Mouse (Mus musculus) thymus, postnatal 4 days (tissue): ENCODE data around the gene Zdhhc7.
A peak's percentile ranks its signal among the peaks of the same experiment; 100 is the strongest.

Experiments
- DNase-seq: peaks from one replicate; pipeline ENCODE4 v3.0.0; 2021

Gene Zdhhc7

DNA sequence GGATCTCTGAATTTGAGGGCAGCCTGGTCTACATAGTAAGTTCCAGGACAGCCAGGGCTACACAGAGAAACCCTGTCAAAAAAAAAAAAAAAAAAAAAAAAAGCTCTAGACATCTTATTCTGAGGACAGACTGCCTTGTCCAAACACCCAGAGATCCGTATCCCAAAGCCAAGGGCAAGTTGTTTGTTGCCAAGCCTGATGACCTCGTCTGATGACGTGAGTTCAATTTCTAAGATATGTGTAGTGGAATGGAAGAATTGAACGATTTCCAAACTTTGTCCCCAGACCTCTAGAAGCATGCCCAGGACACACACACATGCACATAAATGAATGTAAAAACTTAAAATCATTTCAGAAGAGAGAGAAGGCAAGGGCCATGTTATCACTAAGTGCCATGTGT lies 35.1 kb downstream of the Zdhhc7 start:
- DNase-seq, result no peak

DNA sequence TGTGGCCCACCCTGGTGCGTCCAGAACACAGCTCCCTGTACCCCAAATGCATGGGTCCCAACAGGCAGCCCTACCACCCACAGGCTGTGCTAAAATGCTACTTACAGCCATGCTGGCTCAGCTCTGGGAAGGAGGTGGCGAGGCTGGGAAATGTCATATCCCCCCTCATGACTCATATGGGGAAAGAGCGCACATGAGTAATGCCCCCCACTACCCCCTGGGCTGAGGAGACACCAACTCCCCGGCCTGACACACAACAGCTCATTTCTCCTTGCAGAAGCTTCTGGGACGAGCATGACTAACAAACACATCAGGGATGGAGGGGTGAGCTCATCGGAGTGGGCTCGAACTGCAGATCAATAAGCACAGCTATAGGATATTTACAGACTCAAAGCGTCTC lies 35.7 kb downstream of the Zdhhc7 start:
- DNase-seq, result no peak

DNA sequence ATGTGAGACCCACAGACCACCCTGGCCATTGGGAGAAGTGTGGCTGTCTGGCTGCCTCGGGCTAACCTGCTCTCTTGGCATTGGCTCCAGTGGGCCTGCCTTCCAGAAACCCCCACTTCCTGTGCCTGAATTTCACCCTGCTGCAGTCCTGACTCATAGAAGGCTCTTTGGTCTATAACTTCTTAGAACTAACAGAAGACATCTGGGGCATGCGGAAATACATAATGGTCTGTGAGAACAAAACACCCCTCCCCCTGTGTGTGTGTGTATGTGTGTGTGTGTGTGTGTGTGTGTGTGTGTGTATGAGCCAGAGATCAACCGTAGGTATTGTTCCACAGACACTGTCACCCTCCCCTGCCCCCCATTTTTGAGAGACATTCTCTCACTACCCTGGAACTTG lies 38.0 kb downstream of the Zdhhc7 start:
- peak; percentile 64 for DNase-seq

DNA sequence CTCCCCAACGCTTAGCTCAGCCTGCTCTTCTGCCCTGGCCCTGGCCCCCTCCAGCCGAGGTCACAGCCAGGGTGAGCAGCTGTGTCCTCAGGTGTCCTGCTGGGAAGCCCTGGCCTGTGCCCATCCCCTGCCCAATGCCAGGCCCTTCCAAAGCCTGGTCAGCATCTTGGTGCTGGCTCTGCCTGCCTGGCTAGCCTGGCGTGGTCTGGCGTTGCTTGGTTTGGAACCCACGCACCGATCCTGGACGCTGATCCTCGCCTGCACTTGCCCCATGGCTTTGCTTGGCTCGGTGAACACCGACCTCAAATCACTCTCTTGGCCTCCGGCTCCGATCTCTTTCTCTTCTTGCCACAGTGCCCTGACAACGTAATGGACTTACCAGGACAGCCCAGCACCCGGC lies 38.5 kb downstream of the Zdhhc7 start:
- DNase-seq, result no peak

DNA sequence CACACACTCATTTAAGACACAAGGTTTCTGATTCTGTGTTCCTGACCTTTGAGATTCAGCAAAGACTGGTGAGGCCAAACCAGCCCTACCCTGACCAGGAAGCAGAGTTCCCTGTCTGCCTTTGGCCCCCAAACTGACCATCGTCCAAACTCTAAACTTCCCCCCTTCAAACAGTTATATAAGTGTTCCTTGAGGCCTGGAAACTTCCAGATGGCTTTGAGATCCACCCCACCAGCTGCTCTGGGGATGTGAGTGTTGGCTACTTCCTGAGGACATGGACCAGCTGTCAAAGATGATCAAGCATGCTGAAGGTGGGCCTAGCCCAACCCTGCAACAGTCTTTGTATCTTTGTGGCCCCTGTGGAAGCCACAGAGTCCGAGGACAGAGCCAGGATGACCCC lies 44.2 kb downstream of the Zdhhc7 start:
- DNase-seq, result no peak

DNA sequence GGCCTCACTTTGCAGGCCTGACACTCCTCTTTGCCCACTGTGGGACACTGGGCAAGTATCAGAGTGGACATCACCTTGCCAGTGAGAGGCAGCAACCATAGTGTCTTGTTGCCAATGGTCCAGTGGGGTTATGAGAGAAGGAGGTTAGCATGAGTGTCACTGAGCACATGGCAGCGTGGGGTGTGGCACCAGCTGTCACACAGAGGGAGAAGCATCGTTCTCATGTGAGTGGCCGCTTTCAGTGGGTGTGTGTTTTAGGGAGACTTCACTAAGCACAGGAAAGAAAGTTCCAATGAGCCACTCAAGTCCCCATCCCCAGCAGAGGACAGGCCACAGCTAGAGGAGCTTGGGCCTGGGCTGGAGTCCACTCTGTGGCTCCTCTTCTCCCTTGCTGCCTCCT lies 46.4 kb downstream of the Zdhhc7 start:
- no peak for DNase-seq

DNA sequence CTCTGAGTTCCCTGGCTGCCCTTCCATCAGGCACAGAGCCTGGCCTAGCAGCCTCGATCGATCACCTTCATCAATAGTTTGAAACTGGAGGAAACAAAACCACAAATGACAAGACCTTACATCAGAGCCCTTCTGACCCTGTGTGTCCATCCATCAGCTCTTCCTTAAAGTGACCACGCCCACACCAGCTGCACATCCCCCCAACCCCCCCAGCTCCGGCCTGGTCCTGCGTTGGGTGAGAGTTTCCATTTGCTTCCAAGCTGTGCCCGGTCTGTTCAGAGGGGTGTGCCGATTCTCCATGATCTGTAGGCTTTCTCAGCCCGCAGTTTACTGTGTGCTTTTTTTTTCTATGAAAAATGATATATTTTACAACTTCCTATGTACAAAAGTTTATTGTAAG lies 49.0 kb downstream of the Zdhhc7 start:
- no peak for DNase-seq

DNA sequence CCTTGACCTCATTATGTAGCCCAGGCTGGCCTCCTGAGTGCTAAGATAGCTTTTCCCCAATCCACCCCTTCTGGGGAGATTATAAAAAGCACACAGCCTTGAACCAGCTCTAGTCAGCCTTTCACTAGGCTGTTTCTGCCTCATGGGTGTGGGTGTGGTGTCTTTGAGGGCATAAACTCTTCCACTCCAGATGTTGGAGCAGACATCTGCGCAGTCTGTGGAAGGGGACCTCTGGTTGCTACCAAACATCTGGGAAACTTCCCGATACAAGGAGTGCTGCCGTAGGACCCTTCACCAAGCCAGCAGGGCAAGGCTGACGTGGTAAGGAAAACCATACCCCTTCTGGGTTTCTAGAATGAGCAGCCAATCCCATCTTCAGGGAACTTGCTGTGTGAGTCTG lies 49.4 kb downstream of the Zdhhc7 start:
- no peak for DNase-seq

DNA sequence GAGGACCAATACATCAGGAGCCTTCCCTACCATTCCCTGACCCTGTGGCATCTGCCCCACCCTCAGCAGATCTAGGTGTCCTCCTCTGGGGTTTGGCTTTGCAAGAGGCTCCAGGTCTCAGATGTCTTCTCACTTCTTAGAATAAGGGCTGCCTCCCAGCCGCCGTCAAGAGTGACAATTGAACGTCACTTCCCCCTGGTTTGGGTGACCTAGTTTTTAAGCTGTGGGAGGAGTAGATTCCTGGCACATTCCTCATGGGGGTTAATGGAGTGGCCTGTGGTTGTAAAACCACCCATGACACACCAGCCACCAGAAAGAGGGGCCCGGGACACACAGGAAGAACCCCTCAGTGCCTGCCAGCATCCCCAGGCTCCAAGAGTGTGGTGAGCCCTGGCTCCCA lies 50.3 kb downstream of the Zdhhc7 start:
- peak; percentile 63 for DNase-seq

DNA sequence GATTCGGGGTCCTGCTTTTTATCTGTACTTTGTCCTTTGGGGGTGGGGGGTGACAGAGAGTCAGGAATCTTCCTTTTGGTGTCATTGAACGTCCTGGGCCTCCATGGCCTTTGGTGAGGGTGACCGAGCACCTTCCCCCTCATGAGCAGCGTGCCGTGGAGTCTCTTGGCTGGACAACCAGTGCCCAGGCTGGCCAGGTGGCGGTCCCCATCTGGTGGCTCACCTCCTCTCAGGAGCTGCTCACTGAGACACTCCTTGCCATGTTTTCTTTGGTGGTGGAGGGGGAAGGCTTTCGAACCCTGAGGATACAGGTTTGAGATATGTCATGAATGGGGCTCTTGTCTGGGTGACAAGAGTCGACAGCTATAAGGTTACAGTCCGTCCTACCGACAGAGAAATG lies 50.9 kb downstream of the Zdhhc7 start:
- no peak for DNase-seq

DNA sequence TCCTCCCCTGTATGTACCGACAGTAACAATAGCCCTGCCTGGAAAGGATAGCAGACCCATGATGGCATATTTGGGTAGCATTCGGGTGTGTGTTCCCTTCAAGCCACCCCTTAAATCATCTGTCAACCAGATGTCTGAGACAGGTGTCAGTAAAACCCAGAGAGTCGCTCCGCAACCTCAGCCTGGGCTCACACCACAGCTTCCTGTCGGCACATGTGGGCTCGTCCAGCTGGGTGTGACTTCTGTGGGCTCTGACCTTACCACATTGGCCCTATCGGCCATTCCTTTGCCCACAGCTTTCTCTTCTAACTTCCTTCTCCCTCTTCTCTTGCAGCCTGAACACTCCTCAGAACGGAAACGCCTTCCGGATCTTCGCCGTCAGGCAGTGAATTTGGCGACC lies 51.3 kb downstream of the Zdhhc7 start:
- DNase-seq, result peak; percentile 73

DNA sequence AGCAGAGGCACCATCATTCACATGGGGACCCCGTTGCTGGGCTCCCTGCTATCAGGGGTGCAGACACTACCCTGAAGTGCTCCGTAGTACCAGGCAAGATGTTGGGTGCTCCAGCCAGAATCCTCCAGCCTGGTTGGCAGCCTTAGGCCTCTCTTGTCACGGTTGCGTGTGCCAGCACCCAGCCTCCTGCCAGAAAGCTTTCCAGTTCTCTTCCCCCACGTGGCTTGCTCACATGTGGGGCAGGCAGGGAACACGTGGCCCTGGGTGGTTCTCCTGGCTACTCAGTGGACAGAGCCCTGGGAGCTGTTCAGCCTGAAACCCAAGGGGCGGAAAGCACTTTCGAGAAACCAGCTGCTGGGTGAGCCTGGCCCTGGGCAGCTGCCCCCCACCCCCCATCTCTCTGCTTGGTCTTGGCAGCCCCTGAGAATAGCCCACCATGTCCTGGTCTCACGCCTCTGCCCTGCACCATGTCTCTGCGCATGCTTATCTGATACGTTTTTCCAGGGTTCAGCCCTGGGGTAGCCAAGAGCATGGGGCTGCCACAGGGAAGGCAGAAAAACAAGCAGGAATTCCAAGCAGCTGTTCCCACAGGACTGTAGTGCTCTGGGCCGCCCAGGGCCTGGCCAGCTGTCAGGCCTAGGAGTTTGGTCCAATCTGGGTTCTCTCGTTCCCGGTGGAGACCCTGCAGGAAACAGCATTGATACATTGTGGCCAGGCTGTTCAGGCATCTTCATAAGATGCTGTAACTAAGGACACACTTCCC lies 54.8 kb downstream of the Zdhhc7 start:
- DNase-seq, result no peak

DNA sequence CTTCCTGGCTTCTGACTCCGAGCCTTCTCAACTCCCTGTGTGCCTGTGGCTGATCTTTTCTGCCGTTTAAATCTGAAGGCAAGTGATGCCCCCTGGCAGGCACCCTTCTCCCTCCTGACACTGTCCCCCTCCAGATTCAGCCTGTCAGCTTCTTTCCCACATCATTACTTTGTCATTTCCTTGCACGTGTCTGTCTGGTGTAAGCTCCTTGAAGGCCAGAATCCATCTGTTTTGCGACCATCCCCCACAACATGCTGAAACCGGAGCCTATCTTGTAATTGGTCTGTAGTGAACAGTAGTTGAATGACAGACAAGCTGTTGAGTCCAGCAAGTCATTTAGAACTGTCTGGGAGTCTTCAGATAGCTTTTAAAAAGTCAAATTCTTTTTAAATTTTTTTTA lies 55.8 kb downstream of the Zdhhc7 start:
- DNase-seq, result no peak

DNA sequence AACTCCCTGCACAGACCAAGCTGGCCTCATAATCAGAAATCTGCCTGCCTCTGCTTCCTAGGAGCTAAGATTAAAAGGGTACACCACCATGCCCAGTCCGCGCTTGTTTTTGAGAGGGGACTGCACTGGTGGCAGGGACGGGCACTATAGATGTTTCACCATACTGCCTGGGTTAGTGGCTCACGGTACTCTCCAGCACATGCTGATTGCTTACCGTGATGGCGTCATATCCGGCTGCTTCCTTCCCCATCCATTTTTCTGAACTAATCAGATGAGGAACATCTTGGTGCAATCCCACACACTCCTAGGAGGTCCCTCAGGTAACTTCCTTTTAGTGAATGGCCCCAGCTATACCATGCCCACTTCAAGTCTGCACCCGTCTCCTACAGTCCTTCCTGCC lies 56.4 kb downstream of the Zdhhc7 start:
- no peak for DNase-seq

DNA sequence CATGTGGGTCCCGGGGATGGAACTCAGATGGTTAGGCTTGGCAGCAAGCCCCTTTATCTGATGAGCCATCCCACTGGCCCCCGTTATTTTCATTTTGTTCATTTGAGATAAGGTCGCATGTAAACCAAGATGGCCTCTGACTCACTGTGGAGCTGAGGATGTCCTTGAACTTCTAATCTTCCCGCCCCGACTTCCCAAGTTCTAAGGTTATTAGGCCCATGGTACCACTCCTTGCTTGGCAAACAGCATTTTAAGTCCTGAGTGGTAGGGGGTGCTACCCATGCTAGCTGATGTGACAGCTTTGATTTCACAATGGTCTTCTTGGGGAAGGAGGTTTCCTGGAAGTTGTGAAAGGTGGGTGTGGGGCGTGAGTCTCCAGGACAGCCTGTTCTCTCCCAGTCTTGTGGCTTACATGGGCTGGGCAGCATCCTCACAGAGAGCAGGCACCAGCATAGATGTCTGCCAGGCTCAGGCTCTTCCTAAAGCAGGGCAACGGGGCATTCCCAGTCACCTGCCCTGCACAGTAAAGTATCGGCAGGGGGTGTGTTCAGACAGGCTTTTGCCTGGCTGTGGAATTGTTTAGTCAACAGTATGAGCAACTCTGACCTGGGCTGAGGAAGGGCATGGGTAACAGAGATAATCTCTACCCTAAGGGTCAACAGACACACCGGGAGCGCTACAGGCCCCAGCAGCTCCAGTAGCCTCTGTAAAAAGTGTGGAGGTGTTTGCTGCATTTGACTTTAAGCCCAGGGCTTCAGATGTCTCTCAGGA lies 58.6 kb downstream of the Zdhhc7 start:
- no peak for DNase-seq

DNA sequence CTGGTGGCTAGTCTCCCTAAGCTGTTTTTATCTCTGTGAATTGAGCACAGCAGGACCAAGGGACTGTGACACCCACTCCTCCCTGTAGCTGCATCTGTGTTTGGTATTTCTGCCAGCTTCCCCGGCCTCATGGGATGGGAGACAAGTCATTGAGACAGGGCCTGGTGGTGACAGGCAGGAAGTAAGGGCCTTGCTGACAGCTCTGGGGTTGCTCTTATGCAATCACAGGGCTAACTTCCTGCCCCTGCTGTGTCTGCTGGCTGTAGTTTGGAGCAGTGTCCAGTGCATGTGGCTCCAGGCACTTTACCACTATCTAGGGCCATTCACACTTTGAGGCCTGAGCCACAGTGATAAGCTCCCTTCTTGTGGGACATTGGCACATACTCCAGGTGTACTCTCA lies 60.4 kb downstream of the Zdhhc7 start:
- peak; percentile 44 for DNase-seq

DNA sequence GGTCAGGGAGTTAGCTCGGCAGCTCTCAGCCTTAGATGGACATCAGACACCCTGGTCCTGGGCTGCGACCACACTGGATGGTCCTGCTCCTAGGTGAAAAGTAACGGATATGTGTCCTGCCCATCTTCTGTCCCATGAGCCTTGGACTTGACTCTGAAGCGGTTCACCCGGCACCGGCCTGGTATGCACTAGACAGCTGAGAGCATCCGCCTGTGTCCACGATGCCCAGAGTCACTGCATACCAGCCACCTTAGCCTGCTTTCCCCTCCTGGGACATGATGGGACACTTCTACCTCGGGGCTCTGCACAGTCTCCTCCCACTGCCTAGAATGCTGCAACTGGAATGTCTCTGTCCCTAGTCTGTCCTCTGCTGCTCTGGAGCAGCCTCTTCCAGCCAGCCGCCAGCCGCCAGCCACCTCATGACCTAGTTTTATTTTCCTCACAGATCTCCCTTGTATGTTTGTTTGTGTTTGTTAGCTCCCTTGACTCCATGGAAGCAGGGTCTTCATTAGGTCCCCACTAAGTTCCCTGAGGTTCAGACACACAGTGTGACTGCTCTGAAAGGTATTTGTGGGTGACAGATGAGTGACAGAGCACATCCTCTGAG lies 61.9 kb downstream of the Zdhhc7 start:
- no peak for DNase-seq

DNA sequence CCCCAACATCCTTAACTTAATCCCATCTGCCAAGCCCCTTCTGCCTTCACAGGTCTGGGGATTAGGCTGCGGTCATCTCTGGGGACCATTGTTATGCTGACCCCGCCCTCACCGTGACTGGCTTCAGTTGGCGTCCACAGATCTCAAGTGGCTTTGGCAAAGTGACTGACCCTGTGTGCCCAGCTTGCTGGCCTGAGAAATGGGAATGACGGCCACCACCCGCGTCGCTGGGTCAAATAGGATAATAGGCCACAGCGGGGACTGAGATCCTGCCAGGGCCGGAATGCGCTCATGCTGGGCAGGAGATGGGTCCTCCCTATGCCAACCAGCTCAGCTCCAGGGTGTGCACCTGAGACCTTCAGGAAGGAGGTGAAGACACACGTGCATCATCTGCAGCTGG lies 62.5 kb downstream of the Zdhhc7 start:
- no peak for DNase-seq

DNA sequence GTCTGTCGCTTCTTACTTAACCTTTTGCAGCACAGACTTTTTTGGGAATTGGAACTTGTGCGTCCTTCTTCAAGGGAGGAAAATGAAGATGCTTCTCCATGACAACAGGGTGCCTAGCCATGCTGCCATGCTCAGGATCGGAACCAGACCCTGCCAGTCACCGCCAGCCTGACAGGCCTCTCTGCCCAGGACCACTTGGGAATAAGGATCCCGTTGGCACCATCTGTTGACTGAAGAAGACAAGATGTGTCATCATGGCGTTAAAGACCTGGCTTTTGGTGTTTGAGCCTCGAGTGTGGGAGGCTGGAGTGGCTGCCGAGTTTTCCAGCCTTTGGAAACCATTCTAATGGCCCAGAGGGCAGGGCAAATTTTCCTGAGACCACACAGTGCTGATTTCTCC lies 63.7 kb downstream of the Zdhhc7 start:
- no peak for DNase-seq

DNA sequence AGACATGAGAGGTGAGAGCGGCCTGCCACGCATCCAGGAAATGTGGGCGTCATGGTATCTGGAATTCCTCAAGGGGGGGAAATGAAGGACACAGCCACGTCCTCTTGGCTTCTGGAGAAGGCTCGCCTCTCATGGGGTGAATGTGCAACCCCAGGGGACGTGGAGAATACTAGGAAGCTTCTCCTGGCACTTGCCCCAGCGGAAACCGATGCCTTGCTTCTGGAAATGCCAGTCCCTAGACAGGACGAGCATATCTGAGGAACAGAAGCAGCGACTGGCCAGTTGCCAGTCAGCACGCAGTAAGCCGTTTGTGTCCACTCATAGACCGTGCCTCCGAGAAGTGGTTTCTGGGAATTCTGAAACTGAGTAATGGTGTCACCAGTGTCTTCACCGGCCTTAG lies 64.1 kb downstream of the Zdhhc7 start:
- no peak for DNase-seq

DNA sequence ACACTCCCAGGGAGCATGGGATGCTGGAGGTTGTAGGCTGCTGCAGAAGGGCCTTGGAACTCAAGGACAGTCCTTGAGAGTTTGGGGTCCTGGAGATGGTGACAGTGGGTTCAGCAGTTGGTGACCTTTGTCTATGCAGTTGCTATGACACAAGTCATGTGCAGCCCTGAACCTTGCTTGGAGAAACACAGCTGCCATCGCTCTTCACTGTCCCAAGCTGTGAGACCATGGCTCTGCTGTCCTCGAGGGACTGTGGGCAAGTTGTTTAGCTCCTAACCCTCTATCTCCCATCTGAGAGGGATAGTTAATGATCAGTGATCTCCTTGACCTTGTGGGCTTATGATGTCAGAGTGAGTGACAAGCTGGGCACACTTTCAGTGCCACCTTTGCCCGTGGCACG lies 64.7 kb downstream of the Zdhhc7 start:
- no peak for DNase-seq

DNA sequence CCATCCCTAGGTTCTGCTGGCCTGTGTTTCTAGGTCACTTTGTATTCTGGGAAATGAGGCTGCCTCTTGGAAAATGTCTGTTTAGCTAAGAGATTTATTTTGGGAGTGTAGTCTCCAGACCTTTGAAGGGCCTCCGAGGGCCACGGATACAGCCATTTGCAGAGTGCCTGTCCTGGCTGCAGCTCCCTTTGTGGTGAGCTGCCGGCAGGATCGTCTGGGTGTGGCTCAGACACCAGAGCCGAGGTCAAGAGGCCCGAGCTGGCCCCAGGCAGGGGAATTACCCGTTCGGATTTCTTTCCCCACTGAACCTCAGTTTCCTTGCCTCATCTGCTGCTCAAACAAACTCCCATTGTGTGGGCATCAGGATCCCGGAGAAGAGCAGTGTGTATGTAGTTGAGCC lies 65.2 kb downstream of the Zdhhc7 start:
- no peak for DNase-seq

DNA sequence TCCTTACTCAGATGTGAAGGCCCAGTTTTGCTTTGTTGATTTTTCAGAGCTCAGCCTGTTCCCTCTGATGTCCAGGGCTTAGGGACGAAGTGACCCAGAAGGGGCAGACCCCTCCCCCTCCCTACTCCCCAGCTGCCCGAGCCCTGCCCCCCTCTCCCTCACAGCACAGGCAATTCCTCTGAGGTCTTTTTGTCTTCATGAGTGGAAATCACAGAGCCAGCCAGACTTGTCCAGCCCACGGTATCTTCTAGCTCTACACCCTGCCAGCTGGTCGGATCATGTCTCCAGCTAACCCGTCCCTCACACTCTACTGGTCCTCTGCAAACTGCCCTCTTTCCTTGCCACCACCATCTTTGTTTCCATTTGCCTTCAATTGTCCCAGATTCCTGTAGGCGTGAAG lies 66.8 kb downstream of the Zdhhc7 start:
- DNase-seq, result no peak

DNA sequence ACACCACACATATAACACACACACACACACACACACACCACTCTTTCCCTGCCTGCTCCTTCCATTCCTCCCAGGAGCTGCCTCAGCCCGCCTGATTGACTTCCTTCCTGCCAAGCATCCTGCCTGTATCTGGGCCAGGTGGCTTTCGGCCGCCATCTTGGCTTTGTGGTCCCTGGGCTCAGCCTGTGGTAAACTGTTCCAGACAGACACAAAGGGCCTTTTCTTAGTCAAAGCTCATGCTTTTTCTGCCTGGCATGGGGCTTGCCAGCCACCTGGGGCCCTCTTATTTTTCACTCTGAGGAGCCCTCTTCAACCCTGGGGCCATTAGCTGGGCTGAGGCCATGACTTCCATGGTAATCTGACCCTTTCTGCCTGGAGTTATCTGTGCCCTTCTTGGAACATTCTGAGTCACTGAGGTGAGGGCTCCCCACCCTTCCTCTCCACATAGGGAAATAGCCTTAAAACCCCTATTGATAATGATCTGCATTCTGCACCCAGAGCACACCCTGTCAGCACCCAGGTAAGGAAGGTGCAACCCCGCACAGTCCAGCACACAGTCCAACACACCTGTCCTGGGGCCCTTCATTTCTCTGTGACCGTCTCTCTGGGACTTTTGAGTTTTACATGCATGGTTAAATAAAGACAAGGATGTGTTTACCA lies 68.6 kb downstream of the Zdhhc7 start:
- peak; percentile 82 for DNase-seq
